Mouse (Mus musculus) heart, postnatal 10 days (tissue): ENCODE measurements at regions not wholly inside any gene's neighbourhood (a gene's known extent, or its start where the extent isn't known, plus 50 kb on each side); places are given as distances from the start of the nearest gene placed in this dataset.

Source experiments
- DNase-seq, 2 experiments: peaks; one replicate each; pipeline ENCODE4 v3.0.0; 2021
- intact Hi-C: fragments of 180-260 bp; cut with DNase I; formaldehyde crosslinking; loops from one replicate; pipeline ENCODE4 v1.15.1; 2025

DNA sequence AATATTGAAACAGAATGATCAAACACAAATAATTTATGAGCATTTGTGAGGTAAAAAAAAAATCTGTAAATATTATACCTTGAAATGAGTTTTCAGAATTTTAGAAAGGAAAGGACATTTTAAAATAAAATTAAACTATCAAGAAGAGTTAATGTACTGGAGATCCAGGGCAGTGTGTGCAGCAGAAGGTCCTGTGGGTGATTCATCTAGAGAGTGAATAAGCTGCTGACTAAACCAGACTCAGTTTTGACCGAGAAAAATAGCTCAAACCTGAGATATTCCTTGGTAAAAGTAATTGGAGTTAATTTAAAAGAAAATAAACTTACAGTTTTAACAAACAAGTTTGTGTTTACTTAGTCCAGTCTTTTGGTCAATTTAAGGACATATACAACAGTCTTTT is 1118.6 kb upstream of the Celf2 start:
- intact Hi-C loops: no loop called here
- no peak for DNase-seq

DNA sequence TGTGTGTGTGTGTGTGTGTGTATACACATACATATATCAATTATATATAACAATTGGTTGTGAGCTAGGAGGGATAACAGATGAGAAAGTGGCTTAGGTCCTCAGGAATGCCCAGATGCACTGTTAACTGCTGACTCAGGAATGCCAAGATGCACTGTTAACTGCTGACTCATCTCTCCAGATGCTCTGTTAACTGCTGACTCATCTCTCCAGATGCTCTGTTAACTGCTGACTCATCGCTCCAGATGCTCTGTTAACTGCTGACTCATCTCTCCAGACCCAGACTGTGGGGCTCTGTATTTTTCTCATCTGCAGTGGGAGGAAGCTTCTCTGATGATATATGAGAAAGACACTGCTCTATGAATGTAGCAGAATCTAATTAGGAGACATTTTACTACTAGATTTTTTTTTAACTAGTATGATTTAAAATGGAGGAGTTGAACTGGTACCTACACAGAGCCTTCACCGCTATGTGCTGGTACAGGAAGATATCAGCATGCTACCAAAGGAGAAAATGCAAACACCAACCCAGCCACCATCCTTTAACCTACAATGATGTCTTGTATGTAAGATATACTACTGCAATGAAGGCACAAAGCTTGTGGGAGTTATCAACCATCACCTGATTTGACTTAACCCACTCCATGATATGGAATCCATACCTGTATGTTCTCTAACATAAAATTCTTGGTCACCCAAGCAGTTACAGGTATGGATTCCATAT is 1119.3 kb upstream of the Celf2 start:
- intact Hi-C loops: no loop called here

DNA sequence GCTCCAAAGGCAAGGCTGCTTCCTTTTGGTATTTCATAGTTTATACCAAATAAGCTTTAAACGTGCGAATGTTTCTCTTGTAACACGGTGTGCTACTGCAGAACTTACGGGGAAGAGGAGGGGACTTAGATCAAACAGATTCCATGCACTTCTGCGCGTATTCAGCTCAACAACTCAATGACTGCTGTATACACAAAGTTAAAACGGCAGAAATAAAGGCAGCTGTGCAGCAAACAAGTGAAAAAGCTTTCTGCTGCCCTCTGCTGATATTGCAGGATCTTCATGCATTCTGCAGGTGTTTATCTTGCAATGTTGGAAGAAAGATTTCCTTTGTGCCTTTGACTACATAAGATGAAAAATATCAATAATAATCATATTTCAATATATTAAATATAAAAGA is 1128.7 kb upstream of the Celf2 start:
- intact Hi-C loops: no loop called here
- peak in 1 of 2 experiments; percentile 3 for DNase-seq

More for the DNA sequence above, 1119.3 kb upstream of the Celf2 start:
- no peak for DNase-seq

DNA sequence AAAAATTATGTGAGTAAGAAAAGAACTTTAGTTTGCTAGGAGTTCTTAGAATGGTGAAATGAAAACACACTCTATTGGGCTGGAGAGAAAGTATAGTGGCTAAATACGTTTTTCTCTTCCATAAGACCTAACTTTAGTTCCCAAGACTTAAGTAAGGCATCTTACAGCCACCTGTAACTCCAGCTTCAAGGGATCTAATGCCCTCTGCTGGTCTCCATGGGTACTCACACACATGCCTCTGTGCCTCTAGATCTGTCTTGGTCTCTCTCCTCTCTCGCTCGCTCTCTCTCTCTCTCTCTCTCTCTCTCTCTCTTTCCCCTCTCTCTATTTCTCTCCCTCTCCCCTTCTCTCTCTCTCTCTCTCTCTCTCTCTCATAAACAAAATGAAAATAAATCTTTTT is 1129.9 kb upstream of the Celf2 start:
- peak in 1 of 2 experiments; percentile 19 for DNase-seq
- intact Hi-C loops: no loop called here

DNA sequence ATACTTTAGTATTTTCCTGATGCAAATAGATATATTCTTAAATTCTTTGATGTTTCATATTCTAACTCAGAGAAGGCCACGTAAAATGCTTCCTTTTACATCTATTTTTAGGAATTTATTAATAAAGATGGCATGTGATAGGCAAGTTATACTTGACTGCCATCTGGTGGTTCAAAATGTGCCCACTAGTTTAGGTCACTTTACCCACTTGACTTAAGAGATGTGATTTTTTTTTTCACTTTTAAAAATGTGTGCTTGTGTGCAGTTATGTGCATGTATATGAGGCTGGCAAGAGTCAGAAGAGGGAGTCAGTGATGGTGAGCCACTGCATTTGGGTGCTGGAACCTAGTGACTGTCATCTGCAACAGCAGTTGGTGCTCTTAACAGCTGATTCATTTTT is 1136.1 kb upstream of the Celf2 start:
- DNase-seq: peak; percentile 16 to 36
- intact Hi-C loops: no loop called here

DNA sequence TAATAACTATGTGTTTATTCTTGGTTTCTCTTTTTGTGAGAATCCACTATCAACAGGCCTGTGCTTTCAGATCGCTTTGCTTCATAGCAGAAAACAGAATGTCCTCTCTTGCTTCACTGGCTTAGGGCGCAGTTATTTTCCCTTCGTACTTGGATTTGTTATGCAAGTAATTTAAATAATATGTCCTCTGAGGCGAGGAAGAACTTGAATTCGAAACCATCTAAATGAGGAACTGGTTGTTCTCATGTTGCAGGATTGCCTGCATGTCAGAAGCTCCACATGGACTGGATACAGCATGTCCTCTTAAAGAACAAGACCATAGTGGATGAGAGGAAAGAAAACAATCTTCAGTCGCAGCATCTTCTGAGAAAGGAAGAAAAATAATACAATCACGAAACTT is 1151.2 kb upstream of the Celf2 start:
- intact Hi-C loops: no loop called here

DNA sequence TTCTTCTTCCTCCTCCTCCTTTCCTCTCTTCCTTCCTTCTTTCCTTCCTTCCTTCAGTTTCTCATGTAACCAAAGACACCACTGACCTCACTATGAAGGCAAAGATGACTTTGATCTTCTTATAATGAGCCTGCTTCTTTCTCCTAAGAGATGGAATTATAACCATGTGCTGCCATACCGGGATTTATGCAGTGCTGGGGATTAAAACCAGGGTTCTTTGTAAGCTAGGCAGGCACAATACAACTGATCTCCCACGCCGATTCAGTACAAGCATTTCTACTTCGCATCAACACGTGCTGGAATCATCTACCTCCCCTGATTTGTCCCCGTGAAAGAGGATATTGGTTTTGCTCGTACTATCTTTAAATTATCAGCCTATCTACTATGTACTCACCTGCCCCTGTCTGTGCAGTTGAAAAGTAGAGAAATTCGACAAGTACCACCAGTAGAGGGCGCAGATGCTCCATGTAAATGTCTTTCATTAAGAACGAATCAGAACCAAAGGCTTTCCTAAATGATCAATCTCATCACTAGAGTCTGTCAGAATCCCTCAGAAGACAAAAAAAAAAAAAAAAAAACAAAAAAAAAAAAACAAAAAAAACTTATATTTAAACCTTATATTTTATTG is 1164.5 kb upstream of the Celf2 start:
- intact Hi-C loops: loop anchor here (2.0 to 5.0 kb wide), 2 partner anchors 1205 to 1613 kb away; no protein-coding TSS in a partner anchor
- DNase-seq: peak; percentile 41 to 79

More for the DNA sequence above, 1151.2 kb upstream of the Celf2 start:
- DNase-seq: no peak

DNA sequence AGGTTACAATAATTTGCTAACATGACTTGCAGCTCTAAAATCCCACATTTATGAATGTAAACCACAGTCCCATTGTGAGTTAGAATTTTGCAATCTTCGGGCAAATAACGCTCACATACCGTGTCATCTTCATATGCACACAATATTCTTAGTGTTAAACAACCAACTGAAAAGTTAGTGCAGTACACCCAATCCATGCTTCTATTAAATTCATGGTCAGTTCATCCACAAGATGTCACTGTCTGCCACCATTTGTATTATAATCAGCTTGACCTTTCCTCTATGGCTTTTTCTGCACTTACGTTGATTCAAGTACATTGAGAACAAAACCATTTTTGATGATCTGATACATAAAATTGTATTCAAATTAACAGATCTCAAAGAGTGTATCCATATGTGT is 1166.2 kb upstream of the Celf2 start:
- intact Hi-C loops: loop anchor here (2.0 kb wide), 1 partner anchor 1203 kb away; no protein-coding TSS in a partner anchor
- peak in 1 of 2 experiments; percentile 8 for DNase-seq

DNA sequence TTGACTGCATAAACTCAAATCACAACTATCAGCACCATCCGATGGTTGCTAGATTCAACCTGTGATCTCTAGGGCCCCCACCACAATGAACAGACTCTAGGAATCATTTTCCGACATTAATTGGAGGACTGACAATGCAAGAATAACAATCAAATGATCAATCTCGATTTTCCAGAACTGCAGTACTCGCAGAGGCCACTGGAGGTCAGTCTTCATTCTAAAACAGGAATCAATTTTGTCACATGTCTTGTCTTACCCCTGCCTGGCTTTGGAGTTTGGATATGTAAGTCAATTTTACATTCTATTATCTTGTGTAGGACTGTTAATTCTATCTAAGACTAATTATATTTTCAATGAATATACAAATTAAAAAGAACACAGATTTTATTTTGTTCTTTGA is 1167.2 kb upstream of the Celf2 start:
- peak in 1 of 2 experiments; percentile 37 for DNase-seq
- intact Hi-C loops: loop anchor here (1.0 kb wide), 1 partner anchor 1334 kb away; no protein-coding TSS in a partner anchor

DNA sequence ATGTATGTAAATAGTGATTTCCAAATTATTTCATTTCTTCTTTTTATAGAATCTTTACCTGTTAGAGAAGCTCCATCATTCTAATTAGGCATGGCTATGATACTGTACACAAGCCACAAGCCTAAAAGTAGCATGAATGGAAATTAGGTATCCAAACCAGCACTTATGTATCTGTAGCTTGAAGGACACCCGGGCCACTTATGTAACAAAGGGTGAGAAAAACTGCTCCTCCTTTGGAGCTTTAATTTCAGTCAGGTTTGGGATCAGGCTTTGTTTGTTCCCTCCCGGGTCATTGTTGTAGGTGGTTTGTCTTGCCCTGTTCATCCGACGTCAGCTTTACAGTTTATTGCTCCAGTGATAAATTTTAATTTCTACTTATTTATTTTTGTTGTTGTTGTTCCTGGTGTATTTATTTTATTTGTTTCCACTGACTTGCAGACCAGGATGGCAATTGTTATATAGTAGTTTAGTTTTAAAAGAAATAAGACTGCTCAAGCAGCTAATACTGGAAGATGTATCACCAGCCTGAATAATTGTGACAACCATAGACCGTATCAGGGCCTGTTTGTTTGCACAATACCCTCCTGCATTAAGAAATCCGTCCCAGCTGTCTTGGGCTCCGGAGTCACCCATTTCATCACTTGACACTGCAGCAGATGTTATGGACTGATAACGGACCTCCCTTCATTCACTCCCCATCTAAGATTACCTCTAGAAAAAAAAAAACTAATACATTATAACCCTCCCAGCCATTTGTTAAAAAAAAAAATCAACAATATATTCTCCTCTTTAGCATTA is 1181.7 kb upstream of the Celf2 start:
- DNase-seq: no peak
- intact Hi-C loops: no loop called here

DNA sequence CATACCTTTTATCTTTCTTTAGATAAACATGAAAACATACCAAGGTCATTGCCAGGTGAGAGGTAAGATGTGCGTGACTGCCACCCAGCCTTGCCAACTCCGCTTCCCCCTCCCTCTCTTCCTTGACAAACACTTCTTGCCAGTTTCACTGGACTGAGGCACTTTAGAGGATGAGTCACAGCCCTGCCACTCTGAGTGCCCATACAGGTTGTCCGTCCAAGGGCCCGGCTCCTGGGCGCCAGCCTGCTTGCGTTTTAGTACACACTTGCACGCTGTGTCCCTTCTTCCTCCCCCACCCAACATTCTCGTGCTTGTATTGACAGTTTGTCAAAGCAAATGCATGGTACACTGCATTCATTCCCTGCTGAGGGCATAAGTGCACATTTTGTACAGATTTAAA is 1151.7 kb upstream of the 4930412O13Rik start:
- DNase-seq: no peak

DNA sequence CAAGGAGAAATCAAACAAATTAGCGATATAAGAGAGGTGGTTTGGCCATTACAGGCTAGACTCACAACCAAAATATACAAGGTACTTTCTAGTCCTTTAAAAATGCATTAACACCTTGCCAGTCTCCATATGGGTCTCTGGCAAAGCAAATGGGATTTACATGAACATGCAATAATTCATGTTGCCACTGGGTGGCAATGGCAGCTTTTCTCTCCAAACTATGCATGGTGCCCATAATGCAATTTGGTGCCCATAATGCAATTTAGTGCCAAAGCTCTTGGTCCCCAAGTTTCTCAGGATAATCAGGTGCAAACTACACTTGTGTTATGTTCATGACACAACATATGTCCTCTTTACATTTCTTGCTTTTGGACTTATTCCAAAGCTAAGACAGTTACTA is 1126.9 kb upstream of the 4930412O13Rik start:
- intact Hi-C loops: loop anchor here (1.0 kb wide), 1 partner anchor 1125 kb away; no protein-coding TSS in a partner anchor
- peak; percentile 40 to 50 for DNase-seq

More for the DNA sequence above, 1151.7 kb upstream of the 4930412O13Rik start:
- intact Hi-C loops: no loop called here

DNA sequence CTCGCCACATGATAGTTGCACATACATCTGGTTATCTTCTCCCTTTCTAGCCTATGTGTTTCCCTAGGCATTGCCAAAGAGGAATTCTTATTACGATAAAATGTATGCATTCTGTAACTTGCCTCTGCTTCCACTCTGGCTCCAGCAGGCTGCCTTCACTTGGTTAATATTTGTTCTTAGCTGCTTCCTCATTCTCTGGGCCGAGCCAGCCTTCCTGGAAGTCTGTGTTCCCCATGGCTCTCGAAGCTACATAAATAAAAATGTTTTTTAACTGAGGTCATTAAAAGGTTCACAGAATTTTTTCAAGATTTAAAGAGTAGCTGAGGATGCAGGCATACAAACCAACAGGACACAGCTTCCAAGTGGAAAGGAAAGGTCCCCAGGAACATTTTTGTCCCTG is 1124.5 kb upstream of the 4930412O13Rik start:
- intact Hi-C loops: loop anchor here (1.0 kb wide), 1 partner anchor 1252 kb away; no protein-coding TSS in a partner anchor
- DNase-seq: no peak

DNA sequence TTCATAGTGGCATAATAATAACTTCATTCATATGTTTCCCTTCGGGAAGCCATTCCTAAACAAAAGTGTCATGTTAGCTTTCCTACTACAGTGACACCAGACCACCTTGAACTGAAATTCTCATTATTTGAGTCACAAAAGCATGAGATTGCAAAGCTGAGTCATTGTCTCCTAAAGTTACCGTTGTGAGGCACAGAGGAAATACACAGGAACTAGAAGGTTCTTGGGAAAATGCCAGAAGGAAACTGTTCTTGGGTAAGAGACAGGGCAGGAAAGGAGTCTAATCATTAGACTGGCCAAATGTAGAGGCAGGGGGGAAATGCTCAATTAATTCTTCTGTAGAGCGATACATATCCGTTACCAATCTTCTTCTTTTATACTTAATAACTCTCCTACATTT is 1110.4 kb upstream of the 4930412O13Rik start:
- intact Hi-C loops: no loop called here
- no peak for DNase-seq

DNA sequence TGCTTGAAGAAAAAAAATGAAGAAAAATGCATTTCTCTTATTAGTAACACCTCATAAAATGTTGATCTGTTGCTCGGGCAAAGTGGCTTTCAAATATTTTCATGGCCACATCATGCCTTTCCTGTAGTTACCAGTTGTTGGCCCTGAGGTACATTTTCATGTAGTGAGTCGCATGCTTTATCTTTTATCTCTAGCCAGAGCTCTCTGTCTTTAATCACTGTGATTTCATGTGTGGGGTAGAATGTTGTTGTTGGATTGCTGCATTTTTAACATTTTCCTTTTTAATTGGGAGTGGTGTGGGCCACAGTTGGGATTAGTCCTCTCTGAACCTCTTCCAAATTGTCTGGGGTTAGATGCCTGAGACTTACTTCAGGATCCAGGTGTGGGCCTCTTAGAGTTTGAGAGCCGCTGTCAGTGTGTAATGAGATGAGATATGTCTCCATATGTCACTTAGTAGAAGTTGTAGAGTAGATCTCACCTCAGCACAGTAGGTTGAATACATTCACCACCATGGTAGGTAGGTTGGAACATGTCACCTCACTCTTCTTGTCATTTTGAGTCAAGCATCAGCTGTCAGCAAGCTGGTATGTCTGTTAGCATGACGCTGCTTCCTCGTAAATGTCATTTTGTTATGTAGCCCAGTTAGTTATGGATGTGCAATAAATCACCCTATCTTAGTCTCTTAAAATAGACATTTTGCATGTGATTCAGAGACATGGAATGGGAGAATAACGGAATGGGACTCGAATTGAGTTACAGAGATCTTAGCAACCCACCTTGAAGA is 1099.7 kb upstream of the 4930412O13Rik start:
- intact Hi-C loops: no loop called here
- no peak for DNase-seq

DNA sequence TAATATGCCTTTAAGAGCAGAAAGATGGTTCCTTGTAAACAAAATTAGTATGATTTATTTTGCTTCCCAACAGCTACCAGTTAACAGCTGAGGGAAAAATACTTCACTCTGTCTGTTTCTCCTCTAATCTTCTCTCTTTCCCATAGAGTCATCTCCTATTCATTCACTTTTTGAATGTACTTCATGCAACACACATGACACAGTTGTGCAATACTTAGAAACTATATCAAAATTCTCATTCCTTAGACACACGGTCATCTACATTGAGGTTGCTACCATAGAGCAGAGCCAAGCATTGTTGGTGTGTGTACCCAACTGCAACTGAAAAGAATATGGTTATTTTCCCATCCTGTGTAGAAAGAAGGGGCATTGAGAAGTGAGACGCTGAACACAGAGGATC is 1098.8 kb upstream of the 4930412O13Rik start:
- intact Hi-C loops: no loop called here
- no peak for DNase-seq

DNA sequence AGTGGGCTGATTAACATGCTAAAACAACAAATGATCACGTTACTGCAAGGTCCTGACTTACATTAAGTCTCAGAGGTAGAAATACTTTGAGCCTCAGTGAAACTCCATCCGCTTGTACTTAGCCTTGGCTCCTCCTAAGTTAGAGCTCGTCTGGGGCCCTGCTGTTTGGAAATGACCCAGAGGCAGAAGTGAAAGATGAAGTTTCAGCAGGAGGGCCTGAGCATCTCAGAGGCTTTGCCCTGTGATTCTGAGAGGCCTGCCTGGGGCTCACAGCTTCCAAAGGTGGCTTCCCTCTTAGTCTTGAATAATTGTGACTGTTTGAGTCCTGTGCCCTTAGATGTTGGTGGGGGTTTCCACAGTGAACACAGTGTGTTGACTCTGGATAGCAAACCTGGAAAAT is 1079.0 kb upstream of the 4930412O13Rik start:
- intact Hi-C loops: no loop called here
- no peak for DNase-seq

DNA sequence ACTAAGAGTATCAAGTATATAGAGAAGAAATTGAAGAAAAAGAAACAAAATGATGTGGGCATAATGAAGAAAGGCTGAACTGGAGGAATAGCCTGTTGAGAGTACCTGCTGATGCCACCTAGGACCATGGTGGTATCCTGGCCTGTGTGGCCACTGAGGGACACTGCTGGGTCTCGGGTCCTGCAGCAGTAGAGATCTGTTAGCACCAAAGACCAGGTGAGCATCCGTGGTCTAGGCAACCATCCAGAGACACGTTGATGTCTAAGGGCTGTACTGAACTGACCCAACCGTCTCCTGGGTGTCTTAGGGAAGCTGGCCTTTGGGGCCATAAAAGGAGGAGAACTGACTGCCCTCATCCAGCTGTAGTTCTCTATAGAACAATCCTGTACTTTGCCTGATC is 1071.4 kb upstream of the 4930412O13Rik start:
- intact Hi-C loops: no loop called here
- DNase-seq: no peak

DNA sequence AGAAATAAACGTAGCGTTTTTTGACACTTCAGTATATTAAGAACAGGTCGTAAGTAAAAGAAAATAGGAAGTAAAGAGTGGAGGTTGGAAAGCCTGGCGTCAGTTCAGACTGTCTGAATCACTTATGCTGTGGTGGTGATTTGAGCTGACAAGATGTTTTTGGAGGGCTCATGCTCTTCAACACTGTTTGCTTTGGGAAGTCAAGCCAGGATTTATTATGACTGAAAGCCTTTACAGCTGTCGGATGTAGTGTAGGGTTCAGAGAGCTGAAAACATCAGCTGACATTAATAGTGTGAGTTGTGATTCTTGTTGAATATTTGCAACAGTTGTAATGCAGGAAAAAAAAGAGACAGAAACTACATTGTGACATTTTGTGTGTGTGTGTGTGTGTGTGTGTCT is 1062.9 kb upstream of the 4930412O13Rik start:
- peak; percentile 8 to 10 for DNase-seq
- intact Hi-C loops: no loop called here

DNA sequence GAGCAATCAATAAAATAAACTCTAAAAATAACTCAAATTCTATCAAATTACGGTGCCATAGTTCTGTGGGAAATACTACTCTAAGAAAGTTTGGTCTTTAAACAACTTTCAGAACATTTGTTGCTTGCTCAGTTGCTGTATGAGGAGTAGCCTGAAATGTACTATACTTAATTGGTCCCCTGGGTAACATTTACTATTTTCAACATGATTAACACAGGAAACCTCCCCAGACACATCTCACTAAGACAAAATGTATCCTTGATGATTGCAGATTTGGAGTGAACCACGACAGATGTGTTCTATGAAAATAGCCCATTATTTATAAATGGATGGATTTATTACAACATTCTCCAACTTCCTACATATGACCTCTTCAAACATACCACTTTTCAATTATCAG is 1055.6 kb upstream of the 4930412O13Rik start:
- DNase-seq: no peak
- intact Hi-C loops: no loop called here
